Mouse (Mus musculus): ENCODE results near the gene Tulp4.

- TF ChIP-seq MAX (IDR thresholded peaks at IDR 0.05; ENCODE audit: low read depth) (no peak), POLR2A (IDR thresholded peaks at IDR 0.05; ENCODE audit: insufficient read length, low read depth) (no peak), CEBPB (IDR thresholded peaks at IDR 0.05; ENCODE audit: insufficient read depth, poor library complexity, severe bottlenecking) (peak; percentile 61; the same call in 1 of the 2 replicates), REST (IDR thresholded peaks at IDR 0.05; ENCODE audit: insufficient read depth, insufficient read length) (no peak), MYOD1 (IDR thresholded peaks at IDR 0.05; ENCODE audit: control insufficient read depth in 1 of 3, insufficient read length in 2 of 3, low read depth in 2 of 3) (no peak), USF1 (IDR thresholded peaks at IDR 0.05; ENCODE audit: low read depth) (no peak), E2F4 (IDR thresholded peaks at IDR 0.05; ENCODE audit: insufficient read depth) (no peak), MYOG (IDR thresholded peaks at IDR 0.05; ENCODE audit: control insufficient read depth in 1 of 3, insufficient read depth in 1 of 3, insufficient read length in 2 of 3, low read depth in 2 of 3) (no peak), TCF12 (IDR thresholded peaks at IDR 0.05; ENCODE audit: insufficient read depth, poor library complexity, severe bottlenecking) (no peak), SRF (IDR thresholded peaks at IDR 0.05; ENCODE audit: control insufficient read depth, insufficient read length, low read depth) (no peak), TCF3 (IDR thresholded peaks at IDR 0.05; ENCODE audit: insufficient read length, low read depth) (no peak), POLR2AphosphoS2 (IDR thresholded peaks at IDR 0.05; ENCODE audit: insufficient read length, low read depth) (no peak)
Measured at GRCm38 (mm10) chr17:6140875-6141274, 34.6 kb downstream of the Tulp4 start.

All from myocyte (in vitro differentiated cells).